28 mouse cellular contexts compared by ENCODE assay signal in genomic region chr10:117593041-117593570, GRCm38 (mm10). TPM values are rescaled to one million over a fixed set of nuclear protein-coding genes. Genes with fewer than 3 reads are reported as not detected.
"Had no signal": no experiment of that assay in that cellular context is flagged by ENCODE, and none has a peak within 500 bp of the region (broad histone marks: within the 10 kb centered on the region; RNA-seq: fewer than 3 reads in every experiment).

No protein-coding gene starts in this region.

- H3K4me2 ChIP-seq: embryonic facial prominence, embryonic 12.5 days; embryonic facial prominence, embryonic 13.5 days; embryonic facial prominence, embryonic 15.5 days; forebrain, embryonic 12.5 days; forebrain, embryonic 13.5 days; forebrain, embryonic 15.5 days had no signal

- H3K36me3 ChIP-seq: embryonic facial prominence, embryonic 10.5 days; embryonic facial prominence, embryonic 12.5 days; embryonic facial prominence, embryonic 13.5 days; embryonic facial prominence, embryonic 15.5 days; forebrain, embryonic 10.5 days; forebrain, embryonic 12.5 days; forebrain, embryonic 15.5 days had no signal

- H3K4me3 ChIP-seq: embryonic facial prominence, embryonic 10.5 days; embryonic facial prominence, embryonic 12.5 days; embryonic facial prominence, embryonic 13.5 days; embryonic facial prominence, embryonic 15.5 days; erythroblast, embryonic 14.5 days; forebrain, embryonic 10.5 days; forebrain, embryonic 12.5 days; forebrain, embryonic 13.5 days; forebrain, embryonic 15.5 days; gastrocnemius, adult 2 months; heart, adult 2 months had no signal

- DNase-seq: cerebellum, adult 8-10 months; cerebellum, adult 9-10 months; cerebellum, adult 9-11 months; cerebellum, postnatal 10 days; cerebellum, postnatal 14 days; cerebellum, postnatal 25 days; cerebellum, postnatal 36 days; embryo, embryonic 11 days; forebrain, postnatal 0 days; gastrocnemius, adult 2 months; gastrocnemius, postnatal 10 days; gastrocnemius, postnatal 14 days; gastrocnemius, postnatal 25 days; gastrocnemius, postnatal 36 days; heart, adult 11 months; heart, adult 18-20 months; heart, adult 2 months had no signal

- H3K9me3 ChIP-seq: embryonic facial prominence, embryonic 10.5 days; embryonic facial prominence, embryonic 12.5 days; embryonic facial prominence, embryonic 13.5 days; embryonic facial prominence, embryonic 15.5 days; forebrain, embryonic 10.5 days; forebrain, embryonic 12.5 days; forebrain, embryonic 13.5 days; forebrain, embryonic 15.5 days had no signal

- H3K27me3 ChIP-seq: embryonic facial prominence, embryonic 13.5 days; embryonic facial prominence, embryonic 15.5 days; forebrain, embryonic 12.5 days; forebrain, embryonic 13.5 days; forebrain, embryonic 15.5 days had no signal

- H3K27ac ChIP-seq: embryonic facial prominence, embryonic 10.5 days; embryonic facial prominence, embryonic 12.5 days; embryonic facial prominence, embryonic 13.5 days; embryonic facial prominence, embryonic 15.5 days; forebrain, embryonic 10.5 days; forebrain, embryonic 12.5 days; forebrain, embryonic 13.5 days; forebrain, embryonic 15.5 days; gastrocnemius, adult 2 months; heart, adult 2 months had no signal

- H3K9ac ChIP-seq: embryonic facial prominence, embryonic 12.5 days; embryonic facial prominence, embryonic 13.5 days; embryonic facial prominence, embryonic 15.5 days; forebrain, embryonic 12.5 days; forebrain, embryonic 13.5 days; forebrain, embryonic 15.5 days; forebrain, postnatal 0 days had no signal

- H3K4me1 ChIP-seq: embryonic facial prominence, embryonic 12.5 days; forebrain, embryonic 12.5 days; forebrain, embryonic 13.5 days; forebrain, embryonic 15.5 days had no signal

- ATAC-seq: forebrain, embryonic 13.5 days; forebrain, embryonic 14.5 days; forebrain, embryonic 15.5 days; forebrain, embryonic 16.5 days; forebrain, postnatal 0 days had no signal

RNA-seq across cellular contexts. Expression of gene Cpm, which starts 36.2 kb away (rescaled TPM):
- polyA plus RNA-seq: erythroblast, embryonic 14.5 days had no signal
